Mouse (Mus musculus) small intestine, adult 2 months (tissue): ENCODE measurements around the gene Calml3.

Experiments
- CTCF ChIP-seq: fragments of 200-500 bp; IDR thresholded peaks from 2 replicates; pipeline ENCODE4 v1.5.1; 2012; ENCODE audit warnings: low read depth, mild to moderate bottlenecking, control low read depth, inconsistent platforms, low read length, moderate library complexity, mixed read lengths; ENCODE audit not compliant: insufficient replicate concordance, insufficient read length; ENCODE audit errors: extremely low read depth
- POLR2A ChIP-seq: fragments of 200-500 bp; IDR thresholded peaks from 2 replicates; pipeline ENCODE4 v1.6.1; 2012; ENCODE audit warnings: low read depth, mild to moderate bottlenecking, control low read depth, inconsistent platforms, low read length, moderate library complexity

DNA sequence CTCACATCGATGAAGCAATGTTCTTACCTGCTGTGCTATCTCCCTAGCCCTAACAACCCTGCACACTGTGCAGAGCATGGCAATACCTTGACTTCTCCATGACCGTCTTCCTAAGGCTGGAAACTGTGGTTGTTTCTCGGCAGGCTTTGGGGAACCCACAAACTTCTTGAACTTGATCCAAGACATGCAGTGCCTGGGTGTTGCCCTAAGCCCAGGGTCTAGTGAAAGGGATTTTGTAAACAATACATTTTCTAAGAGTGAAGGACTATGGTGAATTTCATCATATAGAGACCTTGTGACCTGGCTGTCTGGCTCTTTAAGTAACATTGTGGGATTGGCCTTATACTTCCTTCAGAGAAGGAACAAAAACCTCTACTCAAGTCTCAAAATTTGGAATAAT is 34.6 kb downstream of the Calml3 start:
- TF ChIP-seq CTCF (no peak), POLR2A (no peak)
